Mouse (Mus musculus): Measurements from ENCODE around the gene Cd164l2. TPM values are rescaled to one million over a fixed set of nuclear protein-coding genes. Genes with fewer than 3 reads are reported as not detected.

Gene Cd164l2
- 0.90 TPM for polyA plus RNA-seq (2015; fragmentation: Illumina TruSeq; extraction: RNeasy Lipid Tissue Mini Kit (QIAGEN cat#74804); ENCODE audit: insufficient read depth, low read depth, low replicate concordance)

DNA sequence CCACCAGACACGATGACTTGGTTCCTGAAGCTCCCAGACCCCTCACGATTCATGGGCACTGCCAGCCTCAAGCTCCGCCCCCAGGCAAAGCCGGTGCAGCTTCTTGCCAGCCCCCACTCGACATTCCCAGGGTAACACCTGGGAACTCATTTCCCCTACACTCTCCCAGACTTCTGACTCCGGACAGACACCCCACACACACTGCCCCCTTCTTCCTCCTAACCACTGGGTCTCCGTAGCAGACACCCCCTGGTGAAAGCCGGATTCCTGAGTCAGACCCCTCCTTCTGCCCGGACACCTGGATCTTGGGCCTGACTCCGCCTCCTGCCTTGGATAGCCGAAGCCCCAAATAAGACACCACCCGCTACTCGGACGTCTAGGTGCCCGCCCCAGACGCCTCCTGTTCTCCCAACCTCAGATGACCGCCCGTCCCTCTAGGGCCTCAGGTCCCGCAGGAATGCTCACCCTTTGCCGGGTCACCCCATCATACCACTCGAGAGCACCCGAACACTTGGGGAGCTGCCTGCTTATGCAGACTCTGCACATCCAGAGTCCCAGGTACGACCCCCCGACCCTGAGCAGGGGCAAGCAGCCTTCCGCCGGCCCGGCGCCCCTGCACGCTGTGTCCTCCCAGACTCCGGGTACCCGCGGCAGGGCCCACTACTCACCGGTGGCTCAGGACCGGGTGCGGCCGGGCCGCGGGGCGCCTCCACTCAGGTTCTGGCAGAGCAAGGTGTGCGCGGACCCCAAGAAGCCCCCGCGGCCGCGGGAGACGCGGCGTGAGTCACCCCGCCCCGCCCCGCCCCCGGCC lies at the start of gene Cd164l2, which contains the start of gene Gpr3:
Gene Cd164l2 (plus strand): TSS at position 381 of the 811 bp plus-strand sequence.
Gene Gpr3 (minus strand): TSS at position 786 of the 811 bp plus-strand sequence.

DNA sequence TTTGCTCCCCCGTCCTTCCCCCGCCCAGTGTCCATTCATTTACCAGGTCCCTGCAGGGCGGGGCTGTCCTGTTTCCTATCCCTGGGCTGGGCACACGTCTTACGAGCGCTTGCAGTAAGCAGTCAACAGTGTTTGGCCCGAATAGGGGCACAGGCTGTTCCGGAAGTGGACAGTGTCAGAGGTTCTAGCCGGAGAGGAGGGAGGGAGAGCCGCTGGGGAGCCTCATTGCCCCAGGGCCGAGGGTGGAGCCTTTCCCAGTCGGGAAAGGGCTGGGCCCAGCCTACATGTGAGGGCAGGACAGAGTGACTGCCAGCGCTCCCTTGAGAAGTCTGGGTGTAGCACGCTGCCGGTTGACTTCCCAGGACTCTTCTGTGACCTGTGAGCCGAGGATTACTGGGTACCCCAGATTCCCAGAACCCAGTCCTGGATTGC lies 28.6 kb downstream of the Cd164l2 start, which contains the start of gene Map3k6:
Gene Map3k6 (plus strand): TSS at position 329 of the 432 bp plus-strand sequence.

DNA sequence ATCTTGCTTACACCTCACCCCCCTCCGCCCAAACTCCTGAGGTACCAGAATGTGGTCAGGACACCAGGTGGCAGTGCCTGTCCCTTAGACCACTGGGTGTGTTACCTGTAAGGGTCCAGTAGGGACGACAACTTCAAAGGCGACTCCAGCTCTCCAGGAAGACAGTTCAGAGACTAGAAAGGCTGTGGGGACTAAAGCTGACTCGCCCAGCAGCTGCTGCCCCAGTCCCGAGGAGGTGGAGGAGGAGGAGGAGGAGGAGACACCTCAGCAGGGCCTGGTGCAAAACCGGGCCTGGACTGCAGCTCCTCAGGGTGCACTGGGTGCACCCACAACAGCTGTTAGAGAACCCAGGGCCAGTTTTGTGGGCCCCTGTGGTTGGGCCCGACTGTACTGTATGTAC lies 51.0 kb downstream of the Cd164l2 start, which contains the start of gene Sytl1:
Gene Sytl1 (minus strand): TSS at position 232 of the 400 bp plus-strand sequence.

Other genes with a start within 250 kb of the Cd164l2 start
- 0.46 TPM for gene Fgr, start 238.0 kb upstream of the Cd164l2 start, polyA plus RNA-seq (2015; fragmentation: Illumina TruSeq; extraction: RNeasy Lipid Tissue Mini Kit (QIAGEN cat#74804); ENCODE audit: insufficient read depth, low read depth, low replicate concordance)
- 5.5 TPM for gene Ahdc1, start 200.9 kb upstream of the Cd164l2 start, polyA plus RNA-seq (2015; fragmentation: Illumina TruSeq; extraction: RNeasy Lipid Tissue Mini Kit (QIAGEN cat#74804); ENCODE audit: insufficient read depth, low read depth, low replicate concordance)
- gene Wasf2, start 81.6 kb upstream of the Cd164l2 start, polyA plus RNA-seq (2015; fragmentation: Illumina TruSeq; extraction: RNeasy Lipid Tissue Mini Kit (QIAGEN cat#74804); ENCODE audit: insufficient read depth, low read depth, low replicate concordance), result 12.5 TPM
- not detected for gene Gpr3, start 405 bp downstream of the Cd164l2 start, polyA plus RNA-seq (2015; fragmentation: Illumina TruSeq; extraction: RNeasy Lipid Tissue Mini Kit (QIAGEN cat#74804); ENCODE audit: insufficient read depth, low read depth, low replicate concordance)
- 6.7 TPM for gene Map3k6, start 28.7 kb downstream of the Cd164l2 start, polyA plus RNA-seq (2015; fragmentation: Illumina TruSeq; extraction: RNeasy Lipid Tissue Mini Kit (QIAGEN cat#74804); ENCODE audit: insufficient read depth, low read depth, low replicate concordance)
- 17.0 TPM for gene Sytl1, start 51.0 kb downstream of the Cd164l2 start, polyA plus RNA-seq (2015; fragmentation: Illumina TruSeq; extraction: RNeasy Lipid Tissue Mini Kit (QIAGEN cat#74804); ENCODE audit: insufficient read depth, low read depth, low replicate concordance)
- 12.5 TPM for gene Tmem222, start 65.7 kb downstream of the Cd164l2 start, polyA plus RNA-seq (2015; fragmentation: Illumina TruSeq; extraction: RNeasy Lipid Tissue Mini Kit (QIAGEN cat#74804); ENCODE audit: insufficient read depth, low read depth, low replicate concordance)
- gene Wdtc1, start 141.3 kb downstream of the Cd164l2 start, polyA plus RNA-seq (2015; fragmentation: Illumina TruSeq; extraction: RNeasy Lipid Tissue Mini Kit (QIAGEN cat#74804); ENCODE audit: insufficient read depth, low read depth, low replicate concordance), result 7.4 TPM
- gene Slc9a1, start 157.6 kb downstream of the Cd164l2 start, polyA plus RNA-seq (2015; fragmentation: Illumina TruSeq; extraction: RNeasy Lipid Tissue Mini Kit (QIAGEN cat#74804); ENCODE audit: insufficient read depth, low read depth, low replicate concordance), result 10.4 TPM